Mouse (Mus musculus): ENCODE data around the gene Igfbp1. TPM values are rescaled to one million over a fixed set of nuclear protein-coding genes. Genes with fewer than 3 reads are reported as not detected.

Igfbp1 gene
- polyA plus RNA-seq, 1 experiment from 2014 or later = 0.14 TPM

DNA sequence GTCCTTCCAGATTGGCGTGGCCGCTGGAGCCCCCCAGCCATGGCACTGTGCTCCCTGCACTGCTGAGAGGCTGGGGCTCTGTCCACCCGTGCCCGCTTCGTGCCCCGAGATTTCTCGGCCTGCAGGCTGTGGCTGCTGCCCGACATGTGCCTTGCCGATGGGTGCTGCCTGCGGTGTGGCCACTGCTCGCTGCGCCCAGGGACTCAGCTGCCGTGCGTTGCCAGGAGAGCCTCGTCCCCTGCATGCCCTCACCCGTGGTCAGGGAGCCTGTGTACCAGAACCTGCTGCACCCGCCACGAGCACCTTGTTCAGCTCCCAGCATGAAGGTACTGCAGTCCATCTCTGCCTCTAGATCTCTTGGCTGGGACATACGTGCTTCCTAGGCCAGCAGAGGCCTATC, 424 bp downstream of the Igfbp1 start:
- ATAC-seq (replicated peaks) = no peak
- no peaks in the 10 kb centered on the region for H3K36me3 ChIP-seq
- H3K4me1 ChIP-seq = no peaks in the 10 kb centered on the region
- no peak overlapping the region for H3K9ac ChIP-seq (replicated peaks)
- no peak overlapping the region for H3K27ac ChIP-seq (replicated peaks)
- H3K4me3 ChIP-seq = no peak overlapping the region
- WGBS = 85% methylated on average over 19 of the region's 19 CpGs
- no peaks in the 10 kb centered on the region for H3K9me3 ChIP-seq
- H3K27me3 ChIP-seq = no peaks in the 10 kb centered on the region
- H3K4me2 ChIP-seq (replicated peaks) = no peak overlapping the region

DNA sequence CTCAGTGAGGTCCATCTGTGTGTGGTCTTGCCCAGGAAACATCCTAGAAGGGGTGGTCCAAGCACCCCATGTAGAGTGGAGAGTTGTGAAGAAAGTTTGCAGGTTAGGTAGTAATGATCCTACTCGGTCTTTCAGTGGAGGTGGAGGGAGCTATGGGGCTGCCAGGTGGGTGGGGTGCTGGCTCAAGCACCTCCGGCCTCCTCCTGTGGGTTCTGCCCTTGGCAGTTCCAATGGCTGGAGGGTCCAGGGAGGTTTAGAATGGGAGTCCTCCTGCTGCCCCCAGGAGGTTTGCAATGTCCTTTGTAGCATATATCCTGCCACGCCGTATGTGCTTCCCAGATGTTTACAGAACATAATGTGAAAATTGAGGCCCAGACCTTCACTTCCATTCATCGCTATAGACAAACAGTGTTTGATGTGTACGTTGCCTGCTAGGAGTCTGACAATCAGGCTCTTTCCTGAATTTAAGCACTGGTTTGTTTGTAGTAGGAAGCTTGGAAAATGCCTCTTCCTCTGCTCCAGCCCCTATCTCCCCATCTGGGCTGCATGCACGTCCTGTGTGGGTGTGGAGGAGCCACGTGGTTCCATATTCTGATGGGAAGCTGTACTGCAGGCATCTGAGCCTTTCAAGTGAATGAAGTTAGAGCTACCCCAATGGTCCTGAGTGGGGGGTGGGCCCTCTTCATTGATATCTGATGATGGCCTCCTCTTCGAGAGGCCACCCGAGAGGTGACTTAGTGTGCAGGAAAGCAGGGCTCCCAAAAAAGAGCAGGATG, 1.1 kb downstream of the Igfbp1 start:
- Histone ChIP-seq H3K4me2 (replicated peaks) (no peak overlapping the region), H3K9ac (replicated peaks) (no peak overlapping the region), H3K4me3 (no peak overlapping the region), H3K4me1 (no peaks in the 10 kb centered on the region), H3K36me3 (no peaks in the 10 kb centered on the region), H3K9me3 (no peaks in the 10 kb centered on the region), H3K27me3 (no peaks in the 10 kb centered on the region), H3K27ac (replicated peaks) (no peak overlapping the region)
- WGBS = 88% methylated on average over 10 of the region's 10 CpGs
- 0 out of 2 replicates have a peak, but pooled peaks have one; percentile 24 for ATAC-seq (replicated peaks)

DNA sequence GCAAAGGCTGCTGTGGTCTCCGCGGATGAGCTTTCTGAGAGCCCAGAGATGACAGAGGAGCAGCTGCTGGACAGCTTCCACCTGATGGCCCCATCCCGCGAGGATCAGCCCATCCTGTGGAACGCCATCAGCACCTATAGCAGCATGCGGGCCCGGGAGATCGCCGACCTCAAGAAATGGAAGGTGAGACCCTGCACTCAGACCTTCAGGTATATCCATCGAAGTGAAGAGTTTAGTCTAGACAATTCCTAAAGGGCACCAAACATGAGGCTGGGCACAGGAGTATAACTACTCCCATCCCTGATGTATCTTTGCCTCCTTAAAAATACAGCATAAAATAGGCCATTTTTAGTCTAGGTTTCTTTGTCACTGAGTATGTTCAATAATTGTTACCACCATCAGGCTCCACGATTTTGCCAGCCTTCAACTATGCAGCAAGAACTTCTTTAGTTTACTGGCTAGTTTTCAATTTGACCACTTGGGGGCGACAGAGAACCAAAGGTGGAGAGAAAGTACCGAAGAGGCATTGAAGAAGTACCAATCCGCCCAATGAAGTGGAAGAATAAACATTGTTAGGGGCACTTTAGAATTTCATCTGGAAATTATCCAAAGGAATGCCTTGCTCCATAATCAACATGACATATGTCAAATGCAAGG, 2.3 kb downstream of the Igfbp1 start:
- ATAC-seq (replicated peaks) = peak; percentile 41; the same call in 1 of the 2 replicates
- no peaks in the 10 kb centered on the region for H3K27me3 ChIP-seq
- H3K9ac ChIP-seq (replicated peaks) = no peak overlapping the region
- H3K36me3 ChIP-seq = no peaks in the 10 kb centered on the region
- H3K4me1 ChIP-seq = no peaks in the 10 kb centered on the region
- 52% methylated on average over 14 of the region's 14 CpGs for WGBS
- no peak overlapping the region for H3K4me2 ChIP-seq (replicated peaks)
- H3K9me3 ChIP-seq = no peaks in the 10 kb centered on the region
- no peak overlapping the region for H3K4me3 ChIP-seq
- H3K27ac ChIP-seq (replicated peaks) = no peak overlapping the region

DNA sequence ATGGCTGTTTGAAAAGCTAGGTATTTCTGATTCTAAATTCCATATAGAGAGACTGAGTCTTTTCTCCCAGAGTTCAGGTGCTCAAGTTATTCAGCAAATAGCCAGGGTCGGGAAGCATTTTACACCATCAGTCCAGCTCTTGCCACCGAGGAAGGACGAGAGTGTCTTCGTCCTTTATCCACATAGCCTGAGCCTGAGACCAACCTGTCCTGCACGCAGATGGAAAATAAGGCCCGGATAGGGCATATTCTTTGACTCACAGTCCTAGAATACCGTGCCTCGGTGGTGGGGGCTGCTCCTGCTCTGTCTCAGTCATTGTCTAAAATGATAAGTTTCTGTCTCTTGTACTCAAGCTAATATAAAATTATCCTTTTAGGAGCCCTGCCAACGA, 2.8 kb downstream of the Igfbp1 start:
- no peak overlapping the region for H3K4me2 ChIP-seq (replicated peaks)
- no peaks in the 10 kb centered on the region for H3K36me3 ChIP-seq
- H3K4me3 ChIP-seq = no peak overlapping the region
- no peaks in the 10 kb centered on the region for H3K4me1 ChIP-seq
- H3K9ac ChIP-seq (replicated peaks) = no peak overlapping the region
- H3K9me3 ChIP-seq = no peaks in the 10 kb centered on the region
- H3K27ac ChIP-seq (replicated peaks) = no peak overlapping the region
- no peaks in the 10 kb centered on the region for H3K27me3 ChIP-seq
- 83% methylated on average over 9 of the region's 9 CpGs for WGBS
- ATAC-seq (replicated peaks) = no peak

DNA sequence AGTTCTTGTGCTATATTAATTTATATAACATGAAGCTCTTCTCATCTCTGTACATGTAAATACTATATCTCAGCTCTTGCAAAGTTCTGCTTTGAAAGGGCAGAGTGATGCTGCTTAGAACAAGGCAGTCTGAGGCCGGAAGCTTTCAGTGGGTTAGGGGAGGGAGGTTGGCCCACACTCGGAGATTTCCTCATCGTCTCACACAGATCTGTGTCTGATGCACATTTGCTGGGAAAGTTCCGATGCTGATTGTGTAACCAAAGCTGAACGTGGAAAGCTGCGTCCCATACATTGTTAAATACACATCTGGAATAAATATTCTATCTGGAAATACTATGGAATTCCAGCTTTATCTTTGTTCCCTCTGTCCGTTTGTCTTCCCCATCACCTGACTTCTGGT, 4.6 kb downstream of the Igfbp1 start:
- no peak for ATAC-seq (replicated peaks)
- WGBS = 82% methylated on average over 7 of the region's 7 CpGs
- Histone ChIP-seq H3K4me3 (no peak overlapping the region), H3K27ac (replicated peaks) (no peak overlapping the region), H3K36me3 (no peaks in the 10 kb centered on the region), H3K4me2 (replicated peaks) (no peak overlapping the region), H3K27me3 (no peaks in the 10 kb centered on the region), H3K9me3 (no peaks in the 10 kb centered on the region), H3K9ac (replicated peaks) (no peak overlapping the region), H3K4me1 (no peaks in the 10 kb centered on the region)

DNA sequence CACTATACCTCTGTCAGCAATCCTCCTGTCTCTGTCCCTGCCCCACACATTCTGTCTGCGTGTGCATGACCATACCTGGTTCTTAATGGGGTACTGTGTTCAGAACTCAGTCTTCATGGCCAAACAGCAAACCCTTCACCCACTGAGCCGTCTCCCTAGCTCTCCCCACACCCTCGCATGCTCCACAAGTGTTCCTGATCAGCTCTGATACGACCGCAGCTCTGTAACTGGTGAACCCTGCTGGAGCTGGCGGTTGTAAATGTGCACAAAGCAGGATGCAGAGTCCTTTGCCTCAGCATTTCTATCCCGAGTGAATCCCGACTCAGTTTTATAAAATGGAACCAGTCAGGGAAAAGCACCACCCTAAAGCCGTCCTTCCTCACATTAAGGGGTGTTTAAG, 6.3 kb downstream of the Igfbp1 start:
- Histone ChIP-seq H3K27ac (replicated peaks) (no peak overlapping the region), H3K4me1 (no peaks in the 10 kb centered on the region), H3K9ac (replicated peaks) (no peak overlapping the region), H3K4me2 (replicated peaks) (no peak overlapping the region), H3K4me3 (no peak overlapping the region), H3K27me3 (no peaks in the 10 kb centered on the region), H3K9me3 (no peaks in the 10 kb centered on the region), H3K36me3 (no peaks in the 10 kb centered on the region)
- ATAC-seq (replicated peaks) = no peak
- 91% methylated on average over 9 of the region's 9 CpGs for WGBS

DNA sequence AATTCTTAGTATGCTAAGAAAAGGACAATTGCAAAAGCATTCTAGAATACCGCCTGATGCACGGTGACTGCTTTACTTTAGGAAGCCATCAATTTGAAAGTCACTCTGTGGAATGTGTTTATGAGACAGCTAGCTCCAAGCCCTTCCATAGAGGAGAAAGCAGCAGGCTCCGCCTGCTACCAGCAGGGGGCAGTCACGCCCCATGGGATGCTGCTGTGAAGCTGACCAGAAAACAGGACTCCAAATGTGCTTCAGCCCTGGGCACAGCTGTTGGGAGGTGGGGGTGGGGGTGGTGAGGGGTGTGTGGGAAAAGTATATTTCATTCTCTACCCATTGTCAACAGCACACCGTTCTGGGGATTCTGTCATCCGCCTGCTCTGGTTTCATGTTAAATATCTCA, 12.8 kb downstream of the Igfbp1 start:
- ATAC-seq (replicated peaks) = no peak
- 23% methylated on average over 6 of the region's 6 CpGs for WGBS
- H3K4me2 ChIP-seq (replicated peaks) = peak overlapping the region; percentile 19
- H3K4me1 ChIP-seq = peaks cover 33% of the 10 kb centered on the region
- no peaks in the 10 kb centered on the region for H3K9me3 ChIP-seq
- H3K27me3 ChIP-seq = peaks cover 10% of the 10 kb centered on the region; the same call in 1 of the 2 replicates
- H3K36me3 ChIP-seq = no peaks in the 10 kb centered on the region
- H3K9ac ChIP-seq (replicated peaks) = no peak overlapping the region
- no peak overlapping the region for H3K4me3 ChIP-seq
- H3K27ac ChIP-seq (replicated peaks) = no peak overlapping the region

DNA sequence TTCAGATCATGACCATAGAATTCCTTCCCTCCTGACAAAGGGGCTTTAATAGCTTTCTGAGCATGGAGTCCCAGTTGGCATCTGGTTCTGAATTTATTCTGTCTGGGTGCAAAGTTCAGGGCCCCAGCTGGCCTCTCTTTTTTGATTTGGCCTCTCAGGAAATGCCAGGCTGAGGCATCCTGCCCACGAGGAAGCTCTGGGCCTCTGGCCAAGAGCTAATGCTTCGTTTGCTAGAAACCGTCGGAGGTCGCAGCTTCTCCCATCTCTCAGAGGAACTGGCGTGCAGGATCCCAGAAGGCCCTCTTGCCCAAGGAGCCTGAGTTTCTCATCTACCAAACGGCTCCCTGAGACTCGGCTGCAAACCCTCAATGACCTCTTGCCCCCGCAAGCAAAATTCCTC, 13.6 kb downstream of the Igfbp1 start:
- H3K27ac ChIP-seq (replicated peaks) = no peak overlapping the region
- no peak for ATAC-seq (replicated peaks)
- no peaks in the 10 kb centered on the region for H3K36me3 ChIP-seq
- H3K4me2 ChIP-seq (replicated peaks) = peak overlapping the region; percentile 19
- H3K9ac ChIP-seq (replicated peaks) = no peak overlapping the region
- 18% methylated on average over 9 of the region's 9 CpGs for WGBS
- no peaks in the 10 kb centered on the region for H3K9me3 ChIP-seq
- peak overlapping the region; percentile 24 for H3K4me3 ChIP-seq
- H3K27me3 ChIP-seq = peaks cover 10% of the 10 kb centered on the region; the same call in 1 of the 2 replicates
- peaks cover 33% of the 10 kb centered on the region for H3K4me1 ChIP-seq

DNA sequence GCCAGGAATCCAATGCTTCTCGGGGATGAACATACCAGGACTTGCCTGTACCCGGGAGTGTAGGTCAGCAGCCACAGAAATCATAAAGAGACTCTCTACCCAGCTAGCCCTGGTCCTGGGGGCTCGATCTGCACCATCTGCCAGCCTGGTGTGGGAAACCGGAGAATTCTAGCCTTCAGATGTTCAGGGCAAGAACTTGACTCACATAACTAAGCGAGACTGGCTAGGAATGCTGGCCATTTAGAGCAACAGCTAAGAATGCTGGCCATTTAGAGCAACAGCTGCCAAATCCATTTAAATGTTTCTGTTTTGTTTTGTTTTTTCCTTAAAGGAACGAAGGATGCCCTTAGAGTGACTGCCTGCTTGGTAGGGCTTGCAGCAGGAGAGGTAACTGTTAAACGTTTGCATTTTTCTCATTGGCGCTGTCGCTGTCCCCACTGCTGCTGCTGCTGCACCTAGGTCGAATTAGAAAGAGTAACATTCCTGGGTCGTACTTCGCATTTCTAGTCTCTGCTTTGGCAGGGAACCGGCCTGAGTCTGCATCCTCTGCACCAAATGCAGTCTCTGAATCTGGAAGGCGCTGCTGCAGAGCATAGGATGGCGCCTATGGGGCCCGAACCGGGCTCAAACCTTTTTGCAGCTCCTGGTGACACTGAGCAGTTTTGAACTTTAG, 14.7 kb downstream of the Igfbp1 start:
- peak overlapping the region; percentile 85 for H3K4me2 ChIP-seq (replicated peaks)
- no peak for ATAC-seq (replicated peaks)
- no peaks in the 10 kb centered on the region for H3K36me3 ChIP-seq
- peak overlapping the region; percentile 68 for H3K9ac ChIP-seq (replicated peaks)
- H3K27ac ChIP-seq (replicated peaks) = no peak overlapping the region; the same call in 1 of the 2 replicates
- H3K4me3 ChIP-seq = peak overlapping the region; percentile 59
- H3K9me3 ChIP-seq = no peaks in the 10 kb centered on the region
- 20% methylated on average over 17 of the region's 17 CpGs for WGBS
- H3K4me1 ChIP-seq = peaks cover 33% of the 10 kb centered on the region
- H3K27me3 ChIP-seq = peaks cover 10% of the 10 kb centered on the region; the same call in 1 of the 2 replicates

DNA sequence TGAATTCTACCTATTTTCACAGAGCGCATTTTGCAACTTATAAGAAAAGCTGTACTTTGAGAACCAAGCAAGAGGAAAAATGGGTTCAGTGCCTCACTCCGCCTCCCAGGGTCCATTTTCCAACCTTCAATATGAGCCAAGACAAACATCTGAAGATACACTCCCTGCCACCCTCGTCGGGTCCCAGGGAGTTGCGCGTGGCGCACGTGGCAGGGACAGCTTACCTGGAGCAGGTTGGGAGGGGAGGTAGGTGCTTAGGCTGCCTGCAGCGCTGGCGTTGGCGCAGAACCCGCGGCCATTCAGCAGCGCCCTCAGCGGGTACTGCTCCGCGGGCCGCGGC, 15.5 kb downstream of the Igfbp1 start:
- Histone ChIP-seq H3K27me3 (peaks cover 10% of the 10 kb centered on the region; the same call in 1 of the 2 replicates), H3K4me2 (replicated peaks) (peak overlapping the region; percentile 85), H3K9me3 (no peaks in the 10 kb centered on the region), H3K4me1 (peaks cover 33% of the 10 kb centered on the region), H3K36me3 (no peaks in the 10 kb centered on the region), H3K4me3 (peak overlapping the region; percentile 59), H3K27ac (replicated peaks) (peak overlapping the region; percentile 87), H3K9ac (replicated peaks) (peak overlapping the region; percentile 68)
- no peak for ATAC-seq (replicated peaks)
- WGBS = under 1% methylated on average over 19 of the region's 19 CpGs

DNA sequence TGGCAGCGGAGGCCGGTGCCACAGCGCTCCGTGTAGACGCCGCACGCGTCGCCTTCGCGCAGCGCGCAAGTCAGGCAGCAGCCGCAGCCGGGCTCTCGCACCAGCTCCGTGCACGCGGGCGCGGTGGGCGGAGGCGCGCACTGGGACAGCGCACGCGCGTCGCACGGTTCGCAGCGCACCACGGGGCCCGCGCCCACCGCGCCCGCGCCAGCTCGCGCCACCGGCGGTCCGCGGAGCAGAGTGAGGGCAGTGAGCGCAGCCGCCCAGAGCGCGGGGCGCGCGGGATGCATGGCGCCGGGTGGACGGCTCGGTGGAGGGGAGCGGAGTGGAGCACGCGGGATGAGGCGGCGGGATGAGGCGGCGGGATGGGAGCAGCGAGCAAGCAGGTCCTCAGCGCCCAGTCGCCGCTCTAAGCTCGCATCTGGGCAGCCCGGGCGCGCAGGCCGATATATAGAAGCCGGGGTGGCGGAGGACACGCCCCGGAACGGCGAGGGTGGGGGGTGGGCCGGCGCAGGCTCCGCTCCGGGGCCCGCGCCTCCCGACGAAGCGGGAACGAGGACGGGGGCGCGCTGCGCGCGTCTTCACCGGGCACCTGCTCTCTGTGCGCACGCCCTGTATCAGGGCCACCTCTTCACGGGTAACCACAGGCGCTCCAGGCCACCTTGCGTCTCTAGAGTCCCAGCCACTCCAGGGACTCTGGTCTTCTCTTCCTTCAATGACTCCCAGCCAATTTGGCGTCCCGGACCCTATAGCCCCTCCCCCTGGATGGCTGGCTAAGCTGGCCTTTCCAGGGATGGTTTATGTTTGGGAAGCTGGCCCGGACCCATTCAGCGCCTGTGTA, 16.1 kb downstream of the Igfbp1 start, which contains the start of gene Igfbp3:
TSS of gene Igfbp3 (minus strand) at position 423 of the 841 bp plus-strand sequence.
- peak within 1 kb of the TSS; percentile 59 for H3K4me3 ChIP-seq
- under 1% methylated on average over 75 of the region's 104 CpGs for WGBS
- peak within 1 kb of the TSS; percentile 68 for H3K9ac ChIP-seq (replicated peaks)
- no peaks in the 10 kb centered on the region for H3K36me3 ChIP-seq
- ATAC-seq (replicated peaks) = peak; percentile 92
- no peaks in the 10 kb centered on the region for H3K9me3 ChIP-seq
- H3K27ac ChIP-seq (replicated peaks) = peak within 1 kb of the TSS; percentile 87
- H3K4me1 ChIP-seq = peaks cover 33% of the 10 kb centered on the region
- H3K4me2 ChIP-seq (replicated peaks) = peak within 1 kb of the TSS; percentile 85
- peaks cover 10% of the 10 kb centered on the region; the same call in 1 of the 2 replicates for H3K27me3 ChIP-seq
